Mouse (Mus musculus): ENCODE results near the gene Foxr1. TPM values are rescaled to one million over a fixed set of nuclear protein-coding genes. Genes with fewer than 3 reads are reported as not detected.

Gene Foxr1
- polyA plus RNA-seq (2015; fragmentation: Nextera tagmentation; extraction: Ambion mirVana): not detected in 2 replicates

DNA sequence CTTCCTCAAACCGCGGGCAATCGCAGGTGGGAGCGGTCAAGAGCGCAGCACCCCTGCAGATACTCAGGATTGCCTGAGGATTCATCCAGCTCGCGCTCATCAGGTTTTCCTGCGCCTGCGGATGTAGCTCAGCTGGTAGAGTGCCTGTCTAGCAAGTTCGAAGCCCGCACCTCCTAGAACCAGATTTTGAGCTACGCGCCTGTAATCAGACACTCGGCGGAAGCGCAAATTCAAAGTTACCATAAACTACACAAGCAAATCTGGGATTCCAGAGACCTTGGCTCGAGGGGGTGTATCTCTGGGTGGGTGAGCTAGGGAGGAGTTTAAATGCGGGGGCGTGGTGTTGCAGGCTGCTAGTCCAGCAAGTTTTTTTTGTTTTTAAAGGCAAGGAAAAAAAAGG is at the start of gene Foxr1:
Gene Foxr1, minus strand, starts transcription at position 176 of the 400 bp plus-strand sequence.

DNA sequence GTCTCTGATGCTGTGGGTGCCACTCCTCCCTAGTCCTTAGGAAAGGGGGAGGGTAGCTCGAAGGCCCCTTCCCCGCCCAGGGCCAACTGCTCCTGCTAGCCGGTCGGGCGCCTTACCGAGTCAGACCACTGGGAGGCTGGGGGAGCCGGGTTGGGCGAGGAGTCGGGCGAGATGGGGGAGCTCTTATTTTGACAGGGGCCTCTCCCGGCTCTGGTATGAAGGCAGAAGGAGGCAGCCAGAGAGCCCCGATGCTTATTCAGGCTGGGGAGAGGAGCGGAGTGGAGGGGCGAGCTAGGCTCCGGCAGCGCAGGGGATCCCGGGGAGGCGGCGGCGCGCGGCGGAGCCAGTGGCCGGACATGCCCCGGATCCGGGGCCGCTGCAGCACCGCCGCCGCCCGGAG is 41.6 kb upstream of the Foxr1 start, which contains the start of gene Bcl9l:
Gene Bcl9l, plus strand, starts transcription at position 274 of the 400 bp plus-strand sequence.

DNA sequence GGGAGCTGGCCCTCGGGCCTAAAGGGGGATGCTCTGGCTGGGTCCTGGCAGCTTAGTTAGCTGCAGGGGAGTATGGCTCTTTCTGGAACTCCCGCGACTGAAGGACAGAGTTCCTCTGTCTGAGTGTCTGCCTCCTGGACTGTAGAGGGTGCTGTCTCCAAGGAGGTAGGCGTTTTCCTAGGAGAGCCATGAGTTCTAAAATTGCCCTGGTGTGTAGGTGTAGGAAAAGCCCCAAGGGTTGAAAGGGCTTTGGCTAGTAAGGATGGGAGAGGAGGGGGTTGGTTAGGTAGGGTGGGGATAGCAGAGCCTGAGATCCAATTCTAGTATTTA is 13.9 kb upstream of the Foxr1 start, which contains the start of gene Upk2:
Gene Upk2, minus strand, starts transcription at position 86 of the 330 bp plus-strand sequence.

DNA sequence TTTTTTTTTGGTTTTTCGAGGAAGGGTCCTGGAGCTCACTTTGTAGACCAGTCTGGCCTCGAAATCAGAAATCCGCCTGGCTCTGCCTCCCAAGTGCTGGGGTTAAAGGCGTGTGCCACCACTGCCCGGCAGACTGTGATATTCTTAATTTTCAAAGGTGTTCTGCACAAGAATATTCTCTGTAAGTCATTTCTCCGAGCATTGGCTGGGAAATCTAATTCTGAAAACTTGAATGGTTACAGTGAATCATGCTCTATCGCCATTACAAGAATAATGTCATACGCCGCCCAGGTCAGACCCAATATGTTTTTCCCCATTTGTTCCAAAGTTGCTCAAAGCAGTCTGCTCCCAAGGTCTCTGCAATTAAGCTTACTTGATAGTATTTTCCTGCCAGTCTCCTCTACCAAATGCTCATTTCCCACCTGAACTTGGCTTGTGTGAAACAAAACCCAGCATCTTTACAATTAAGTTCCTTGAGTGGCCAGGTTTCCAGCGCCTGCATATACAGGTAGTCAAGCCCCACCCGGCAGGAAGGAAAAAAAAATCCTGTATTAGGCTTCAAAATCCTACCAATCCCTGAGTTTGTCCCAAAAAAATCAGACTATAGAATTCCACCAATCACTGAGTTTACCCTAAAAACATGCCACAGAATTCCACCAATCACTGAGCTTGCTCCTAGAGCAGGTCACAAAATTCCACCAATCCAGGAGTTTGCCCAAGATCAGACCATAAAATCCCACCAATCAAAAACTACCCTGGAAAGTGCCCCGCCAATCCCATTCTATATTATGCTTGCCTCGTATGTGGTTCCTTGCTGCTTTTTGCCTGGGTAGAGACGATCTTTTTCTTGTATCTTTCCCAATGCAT is 22.2 kb downstream of the Foxr1 start, which contains the start of gene Ccdc84:
Gene Ccdc84, minus strand, starts transcription at position 51 of the 867 bp plus-strand sequence.

DNA sequence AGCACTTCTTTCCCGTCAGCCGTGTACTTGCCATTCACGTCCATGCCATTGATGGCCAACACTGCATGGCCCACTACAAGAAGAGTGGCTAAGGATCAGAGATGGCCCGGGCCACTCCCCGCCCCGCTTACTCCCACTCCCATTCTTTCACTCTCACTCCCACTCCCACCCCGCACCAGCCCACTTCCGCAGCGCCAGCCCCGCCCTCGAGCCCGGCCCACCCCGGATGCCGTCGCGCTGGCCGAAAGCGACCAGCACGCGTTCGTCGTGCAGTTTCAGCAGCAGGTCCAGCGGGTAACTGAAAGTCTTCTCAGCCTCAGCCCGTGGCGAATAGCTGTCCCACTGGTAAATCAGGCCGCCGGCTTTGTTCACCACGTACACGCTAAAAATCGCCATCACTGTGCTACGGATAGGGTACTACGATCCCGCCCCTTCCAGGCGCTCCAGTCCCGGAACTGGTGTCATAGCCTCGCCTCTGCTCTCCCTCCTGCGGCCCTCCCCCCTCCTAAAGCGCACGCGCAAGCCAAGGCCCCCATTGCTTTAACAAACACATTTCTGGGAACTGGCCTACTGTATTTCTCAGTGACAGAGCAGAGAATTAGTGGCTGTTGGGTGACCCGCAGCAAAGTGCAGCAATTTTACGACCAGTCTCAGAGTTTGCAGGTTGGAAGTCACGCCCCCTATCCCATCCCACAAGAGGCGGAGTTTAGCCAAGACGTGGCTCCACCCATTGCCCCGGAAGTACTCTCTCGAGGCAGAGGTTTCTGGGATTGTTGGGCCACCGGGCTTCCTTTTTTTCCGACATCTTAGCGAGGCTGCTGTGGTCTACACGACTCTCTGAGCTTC is 33.8 kb downstream of the Foxr1 start, which contains the start of the genes Rps25 and Trappc4:
Gene Rps25, plus strand, starts transcription at position 234 of the 846 bp plus-strand sequence.
Gene Trappc4, minus strand, starts transcription at position 695 of the 846 bp plus-strand sequence.

GRCm38 (mm10) chr9:44396684-44397411 is 44.1 kb downstream of the Foxr1 start, which contains the start of gene Slc37a4:
Slc37a4 (plus strand) TSS chr9:44396852.

Small RNAs within 50 kb of the gene (microRNA-seq; reads per million reads assigned to microRNA genes)
- gene Mir7085: not detected

Other genes with a start within 250 kb of the Foxr1 start
- gene Cbl, start 207.1 kb downstream of the Foxr1 start, polyA plus RNA-seq (2015; fragmentation: Nextera tagmentation; extraction: Ambion mirVana): 11.6 and 14.1 TPM in 2 replicates
- 2.4 and 3.0 TPM in 2 replicates for gene Ccdc153, start 200.5 kb downstream of the Foxr1 start, polyA plus RNA-seq (2015; fragmentation: Nextera tagmentation; extraction: Ambion mirVana)
- 0.19 and 0.31 TPM in 2 replicates for gene Pdzd3, start 189.7 kb downstream of the Foxr1 start, polyA plus RNA-seq (2015; fragmentation: Nextera tagmentation; extraction: Ambion mirVana)
- gene Nlrx1, start 172.5 kb downstream of the Foxr1 start, polyA plus RNA-seq (2015; fragmentation: Nextera tagmentation; extraction: Ambion mirVana): 5.8 and 6.6 TPM in 2 replicates
- gene Abcg4, start 152.5 kb downstream of the Foxr1 start, polyA plus RNA-seq (2015; fragmentation: Nextera tagmentation; extraction: Ambion mirVana): 26.9 and 28.9 TPM in 2 replicates
- 12.9 and 14.0 TPM in 2 replicates for gene Hinfp, start 135.5 kb downstream of the Foxr1 start, polyA plus RNA-seq (2015; fragmentation: Nextera tagmentation; extraction: Ambion mirVana)
- 21.9 and 24.4 TPM in 2 replicates for gene C2cd2l, start 120.9 kb downstream of the Foxr1 start, polyA plus RNA-seq (2015; fragmentation: Nextera tagmentation; extraction: Ambion mirVana)
- gene Dpagt1, start 115.1 kb downstream of the Foxr1 start, polyA plus RNA-seq (2015; fragmentation: Nextera tagmentation; extraction: Ambion mirVana): 28.9 and 31.0 TPM in 2 replicates
- 103 and 104 TPM in 2 replicates for gene H2afx, start 106.4 kb downstream of the Foxr1 start, polyA plus RNA-seq (2015; fragmentation: Nextera tagmentation; extraction: Ambion mirVana)
- gene Hmbs, start 96.9 kb downstream of the Foxr1 start, polyA plus RNA-seq (2015; fragmentation: Nextera tagmentation; extraction: Ambion mirVana): 53.4 and 54.7 TPM in 2 replicates
- gene Vps11, start 79.5 kb downstream of the Foxr1 start, polyA plus RNA-seq (2015; fragmentation: Nextera tagmentation; extraction: Ambion mirVana): 32.3 and 36.0 TPM in 2 replicates
- gene Hyou1, start 61.6 kb downstream of the Foxr1 start, polyA plus RNA-seq (2015; fragmentation: Nextera tagmentation; extraction: Ambion mirVana): 17.0 and 18.1 TPM in 2 replicates
- 50.7 and 59.3 TPM in 2 replicates for gene Slc37a4, start 44.3 kb downstream of the Foxr1 start, polyA plus RNA-seq (2015; fragmentation: Nextera tagmentation; extraction: Ambion mirVana)
- 1,331 and 1,463 TPM in 2 replicates for gene Rps25, start 34.0 kb downstream of the Foxr1 start, polyA plus RNA-seq (2015; fragmentation: Nextera tagmentation; extraction: Ambion mirVana)
- gene Trappc4, start 33.5 kb downstream of the Foxr1 start, polyA plus RNA-seq (2015; fragmentation: Nextera tagmentation; extraction: Ambion mirVana): 264 and 298 TPM in 2 replicates
- 25.8 and 30.9 TPM in 2 replicates for gene Ccdc84, start 22.6 kb downstream of the Foxr1 start, polyA plus RNA-seq (2015; fragmentation: Nextera tagmentation; extraction: Ambion mirVana)
- gene Upk2, start 13.8 kb upstream of the Foxr1 start, polyA plus RNA-seq (2015; fragmentation: Nextera tagmentation; extraction: Ambion mirVana): not detected in 2 replicates
- 9.8 and 9.9 TPM in 2 replicates for gene Bcl9l, start 41.7 kb upstream of the Foxr1 start, polyA plus RNA-seq (2015; fragmentation: Nextera tagmentation; extraction: Ambion mirVana)
- gene Cxcr5, start 120.7 kb upstream of the Foxr1 start, polyA plus RNA-seq (2015; fragmentation: Nextera tagmentation; extraction: Ambion mirVana): not detected in 2 replicates
- 21.4 and 21.7 TPM in 2 replicates for gene Ddx6, start 163.8 kb upstream of the Foxr1 start, polyA plus RNA-seq (2015; fragmentation: Nextera tagmentation; extraction: Ambion mirVana)
- gene Treh, start 232.1 kb upstream of the Foxr1 start, polyA plus RNA-seq (2015; fragmentation: Nextera tagmentation; extraction: Ambion mirVana): not detected in 2 replicates

Measured in neural tube, postnatal 0 days (tissue).